Mouse (Mus musculus) heart, postnatal 36 days (tissue): Measurements from ENCODE around the gene Hdac4. TPM values are rescaled to one million over a fixed set of nuclear protein-coding genes. Genes with fewer than 3 reads are reported as not detected.

Experiments used
- DNase-seq, 2 experiments: peaks; one replicate each; pipeline ENCODE4 v3.0.0; 2021 to 2022
- intact Hi-C: fragments of 180-260 bp; cut with DNase I; formaldehyde crosslinking; loops from one replicate; pipeline ENCODE4 v1.15.1; 2025
- total RNA-seq, 2 experiments: library from RNA; stranded (reverse); gene quantifications; 2 replicates each; pipeline ENCODE4 v1.2.3; 2021

Hdac4 gene
- total RNA-seq, 2 experiments from 2014 or later: 48.4 to 52.1 TPM

GRCm38 (mm10) chr1:91941094-91941493 is 254.4 kb downstream of the Hdac4 start:
- DNase-seq: no peak
- intact Hi-C loops: no loop called here

GRCm38 (mm10) chr1:91935171-91935570 is 260.3 kb downstream of the Hdac4 start:
- DNase-seq: peak; percentile 24 to 39
- intact Hi-C loops: no loop called here

- no peak for DNase-seq
- intact Hi-C loops: no loop called here
Measured at GRCm38 (mm10) chr1:91933681-91934080, 261.8 kb downstream of the Hdac4 start.

GRCm38 (mm10) chr1:91932221-91932620 is 263.3 kb downstream of the Hdac4 start:
- DNase-seq: no peak
- intact Hi-C loops: no loop called here

GRCm38 (mm10) chr1:91931786-91932185 is 263.7 kb downstream of the Hdac4 start:
- DNase-seq: no peak
- intact Hi-C loops: no loop called here

GRCm38 (mm10) chr1:91931196-91931595 is 264.3 kb downstream of the Hdac4 start:
- intact Hi-C loops: no loop called here
- DNase-seq: no peak

GRCm38 (mm10) chr1:91929051-91929450 is 266.4 kb downstream of the Hdac4 start:
- intact Hi-C loops: no loop called here
- no peak for DNase-seq

GRCm38 (mm10) chr1:91927536-91928315 is 267.8 kb downstream of the Hdac4 start:
- no peak for DNase-seq
- intact Hi-C loops: no loop called here

- intact Hi-C loops: no loop called here
- DNase-seq: no peak
Measured at GRCm38 (mm10) chr1:91923567-91923966, 271.9 kb downstream of the Hdac4 start.

GRCm38 (mm10) chr1:91922235-91923152 is 273.0 kb downstream of the Hdac4 start:
- intact Hi-C loops: no loop called here
- peak; percentile 41 to 47 for DNase-seq

- intact Hi-C loops: no loop called here
- DNase-seq: no peak
Measured at GRCm38 (mm10) chr1:91921702-91922101, 273.8 kb downstream of the Hdac4 start.

GRCm38 (mm10) chr1:91921279-91921678 is 274.2 kb downstream of the Hdac4 start:
- intact Hi-C loops: no loop called here
- no peak for DNase-seq

GRCm38 (mm10) chr1:91920038-91920589 is 275.4 kb downstream of the Hdac4 start:
- intact Hi-C loops: no loop called here
- DNase-seq: no peak

- intact Hi-C loops: no loop called here
Measured at GRCm38 (mm10) chr1:91918257-91918800, 277.2 kb downstream of the Hdac4 start.

GRCm38 (mm10) chr1:91917596-91917995 is 277.9 kb downstream of the Hdac4 start:
- DNase-seq: no peak
- intact Hi-C loops: no loop called here

More at GRCm38 (mm10) chr1:91918257-91918800, 277.2 kb downstream of the Hdac4 start:
- DNase-seq: no peak

GRCm38 (mm10) chr1:91915961-91916360 is 279.5 kb downstream of the Hdac4 start:
- intact Hi-C loops: no loop called here
- no peak for DNase-seq

- DNase-seq: no peak
- intact Hi-C loops: no loop called here
Measured at GRCm38 (mm10) chr1:91914648-91915047, 280.9 kb downstream of the Hdac4 start.

GRCm38 (mm10) chr1:91913850-91914249 is 281.6 kb downstream of the Hdac4 start:
- peak; percentile 61 to 76 for DNase-seq
- intact Hi-C loops: loop anchor here (2.0 kb wide), 2 partner anchors 29 to 697 kb away; no protein-coding TSS in a partner anchor

- DNase-seq: peak in 1 of 2 experiments; percentile 32
- intact Hi-C loops: loop anchor here (2.0 kb wide), 2 partner anchors 30 to 698 kb away; no protein-coding TSS in a partner anchor
Measured at GRCm38 (mm10) chr1:91912227-91913119, 283.0 kb downstream of the Hdac4 start.

GRCm38 (mm10) chr1:91905268-91905667 is 290.2 kb downstream of the Hdac4 start:
- intact Hi-C loops: no loop called here
- no peak for DNase-seq
